Mouse (Mus musculus) intestine, embryonic 15.5 days (tissue): Measurements from ENCODE around the gene Slc22a5. TPM values are rescaled to one million over a fixed set of nuclear protein-coding genes. Genes with fewer than 3 reads are reported as not detected.
"Not testable (repeated sequence)": the region's sequence is repeated elsewhere in the genome, so short reads cannot be mapped to it uniquely, and the experiment has no call there.

Experiments used
- ATAC-seq: fragments of 200-750 bp; cut with Nextera tagmentation; 2 replicates; pipeline ENCODE4 v1.8.0; 2017; ENCODE audit warnings: moderate TSS enrichment, moderate library complexity
- H3K27ac ChIP-seq: fragments of 300-500 bp; sonication (generic); 2 replicates; pipeline ENCODE4 v1.5.1; 2015; ENCODE audit warnings: mild to moderate bottlenecking, inconsistent platforms
- H3K27me3 ChIP-seq: fragments of 300-500 bp; sonication (generic); replicated peaks from 2 replicates; pipeline ENCODE4 v1.6.1; 2015; ENCODE audit warnings: inconsistent platforms
- H3K36me3 ChIP-seq: fragments of 300-500 bp; sonication (generic); 2 replicates; pipeline ENCODE4 v1.6.1; 2015; ENCODE audit warnings: inconsistent platforms
- H3K4me1 ChIP-seq: fragments of 300-500 bp; sonication (generic); replicated peaks from 2 replicates; pipeline ENCODE4 v1.6.1; 2015; ENCODE audit warnings: inconsistent platforms
- H3K4me2 ChIP-seq: fragments of 300-500 bp; sonication (generic); replicated peaks from 2 replicates; pipeline ENCODE4 v1.6.1; 2015; ENCODE audit warnings: mild to moderate bottlenecking, inconsistent platforms
- H3K4me3 ChIP-seq: fragments of 300-500 bp; sonication (generic); replicated peaks from 2 replicates; pipeline ENCODE4 v1.5.1; 2015; ENCODE audit warnings: inconsistent platforms
- H3K9ac ChIP-seq: fragments of 300-500 bp; sonication (generic); 2 replicates; pipeline ENCODE4 v1.6.1; 2015; ENCODE audit warnings: inconsistent platforms
- H3K9me3 ChIP-seq: fragments of 300-500 bp; sonication (generic); 2 replicates; pipeline ENCODE4 v1.6.1; 2016; ENCODE audit warnings: inconsistent platforms
- WGBS: fragments of 180-500 bp; shearing (Covaris S2); methylation state at CpG from one replicate; pipeline ENCODE4 v1.1.7; 2015; 5-methylcytosine and 5-hydroxymethylcytosine counted together
- polyA plus RNA-seq: library from polyadenylated mRNA; unstranded; fragments of >200 nt; fragmentation: Nextera tagmentation; extraction: Ambion mirVana; gene quantifications from 2 replicates; pipeline ENCODE4 v1.2.1, GENCODE M21; 2015

Gene Slc22a5
- polyA plus RNA-seq, 1 experiment from 2014 or later = 10.5 TPM

DNA sequence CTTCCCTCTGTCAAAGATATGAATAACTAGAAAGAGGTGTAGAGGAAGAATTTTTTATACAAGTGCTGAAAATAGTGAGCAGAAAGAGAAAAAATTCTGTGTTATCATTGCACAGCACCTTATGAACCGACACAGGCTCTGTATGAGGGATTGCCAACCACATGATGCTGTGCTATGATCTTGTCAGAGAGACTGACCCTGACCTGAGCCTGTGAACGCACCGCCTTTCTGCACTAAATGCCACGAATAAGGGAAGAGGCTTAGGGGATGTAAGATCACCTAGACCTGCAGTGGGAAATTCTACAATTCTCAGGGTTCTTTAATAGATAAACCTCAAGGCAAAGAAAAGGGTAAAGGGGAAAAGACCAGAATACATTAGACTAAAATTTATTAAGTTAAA lies 15.0 kb downstream of the Slc22a5 start:
- Histone ChIP-seq H3K9ac (no peak overlapping the region), H3K4me3 (no peak overlapping the region), H3K27me3 (no peaks in the 10 kb centered on the region), H3K27ac (no peak overlapping the region), H3K4me1 (0 out of 2 replicates have a peak, but pooled peaks cover 2% of the 10 kb centered on the region), H3K9me3 (no peaks in the 10 kb centered on the region), H3K4me2 (no peak overlapping the region), H3K36me3 (no peaks in the 10 kb centered on the region)
- WGBS = 83% methylated on average over 4 of the region's 4 CpGs
- no peak for ATAC-seq

DNA sequence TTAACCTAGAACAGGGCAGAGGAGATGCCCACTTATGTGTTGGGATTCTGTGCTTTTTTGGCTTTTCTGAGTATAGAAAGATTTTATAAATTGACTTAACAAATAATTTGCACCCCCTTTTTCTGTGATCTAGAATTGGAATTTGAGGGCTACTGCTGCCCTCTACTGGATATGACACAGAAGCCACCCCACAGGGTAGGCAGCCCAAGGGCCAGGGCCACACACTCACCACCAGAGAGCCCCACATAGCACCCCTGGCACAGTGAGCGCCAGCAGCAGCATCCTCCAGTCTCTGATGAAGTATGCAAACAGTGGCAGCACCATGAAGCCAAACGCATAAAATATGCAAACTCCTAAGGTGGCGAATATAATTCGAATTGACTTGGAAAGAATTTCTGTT lies 16.8 kb downstream of the Slc22a5 start:
- H3K9ac ChIP-seq = no peak overlapping the region
- no peaks in the 10 kb centered on the region for H3K27me3 ChIP-seq
- no peak overlapping the region for H3K4me3 ChIP-seq
- no peak overlapping the region for H3K4me2 ChIP-seq
- 62% methylated on average over 4 of the region's 4 CpGs for WGBS
- no peak overlapping the region for H3K27ac ChIP-seq
- peak; percentile 71; the same call in 1 of the 2 replicates for ATAC-seq
- H3K9me3 ChIP-seq = no peaks in the 10 kb centered on the region
- 0 out of 2 replicates have a peak, but pooled peaks cover 2% of the 10 kb centered on the region for H3K4me1 ChIP-seq
- no peaks in the 10 kb centered on the region for H3K36me3 ChIP-seq

DNA sequence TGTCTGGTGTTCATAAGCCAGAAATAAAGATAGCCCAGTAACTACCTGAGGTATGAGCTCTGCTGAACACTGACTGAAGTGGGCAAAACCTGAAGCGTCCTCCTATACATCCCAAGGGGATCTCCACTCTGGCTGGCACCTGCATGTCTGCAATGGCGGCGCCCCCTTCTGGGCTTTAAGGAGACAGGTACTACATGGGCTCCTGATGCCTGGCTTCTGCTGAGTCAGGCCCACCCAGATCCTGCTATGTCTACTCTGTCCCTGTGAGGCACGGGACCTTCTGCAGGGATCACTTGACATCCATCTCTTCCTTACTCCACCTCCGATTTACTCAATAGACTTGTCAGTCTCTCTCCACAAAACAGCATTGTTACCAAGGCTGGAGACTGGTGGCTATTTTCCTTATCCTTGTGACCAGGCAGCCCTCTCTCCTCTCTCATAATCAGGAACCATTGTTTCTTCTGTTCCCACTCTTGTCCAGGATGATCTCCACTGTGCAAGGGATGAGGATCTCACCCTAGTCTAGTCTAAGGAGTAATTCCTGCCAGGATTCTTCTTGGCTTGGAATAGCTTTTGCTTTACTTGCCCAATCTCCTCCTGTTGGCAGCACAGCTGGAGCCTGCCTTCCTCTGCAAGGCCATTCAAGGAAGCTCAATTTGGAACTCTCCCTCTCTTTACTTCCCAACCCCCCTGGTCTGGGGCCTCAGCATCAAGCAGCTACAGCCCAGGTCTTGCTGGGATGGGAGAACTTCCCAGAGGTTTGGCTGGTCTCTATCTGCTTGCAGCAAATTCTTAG lies 17.4 kb downstream of the Slc22a5 start:
- 72% methylated on average over 5 of the region's 5 CpGs for WGBS
- H3K4me2 ChIP-seq, H3K4me1 ChIP-seq, H3K9me3 ChIP-seq, H3K9ac ChIP-seq, H3K36me3 ChIP-seq, H3K27me3 ChIP-seq, H3K27ac ChIP-seq, ATAC-seq, H3K4me3 ChIP-seq: not testable (repeated sequence)

DNA sequence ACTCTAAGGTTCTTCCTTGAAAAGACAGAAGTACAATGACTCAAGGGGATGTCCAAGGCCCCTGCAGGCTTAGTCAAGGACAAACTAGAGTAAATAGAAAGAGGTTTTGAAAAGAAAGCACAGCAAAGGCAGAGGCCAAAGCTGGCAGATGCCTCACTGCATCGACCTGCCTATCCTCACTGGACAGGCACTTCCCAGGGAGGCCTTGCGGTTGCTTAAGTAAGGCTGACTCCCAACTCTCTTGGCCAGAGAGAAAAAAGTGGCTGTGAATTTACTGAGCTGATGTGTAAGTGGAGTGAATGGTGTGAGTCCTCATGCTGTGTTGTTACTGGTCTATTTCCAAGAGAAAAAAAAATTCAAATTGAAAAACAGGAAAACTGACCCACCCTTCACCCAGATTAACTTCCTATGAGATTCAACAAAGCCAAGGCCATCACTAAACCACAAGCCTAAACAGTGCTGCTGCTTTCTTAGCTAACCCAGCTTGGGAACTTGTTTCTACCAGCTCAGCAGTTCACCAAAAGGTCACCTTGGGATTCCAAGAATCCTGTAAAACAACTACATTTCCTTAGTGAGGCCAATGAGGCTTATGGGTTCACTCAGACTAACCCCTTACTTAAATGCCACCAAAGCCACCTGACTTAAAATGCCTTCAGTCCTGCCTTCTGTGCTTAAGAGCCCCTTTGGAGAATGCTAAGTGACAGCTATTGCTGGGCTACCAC lies 19.5 kb downstream of the Slc22a5 start:
- Histone ChIP-seq H3K36me3 (no peaks in the 10 kb centered on the region), H3K9ac (no peak overlapping the region), H3K27me3 (no peaks in the 10 kb centered on the region), H3K4me2 (no peak overlapping the region), H3K4me1 (0 out of 2 replicates have a peak, but pooled peaks cover 2% of the 10 kb centered on the region), H3K9me3 (no peaks in the 10 kb centered on the region), H3K27ac (no peak overlapping the region), H3K4me3 (no peak overlapping the region)
- ATAC-seq = no peak
- WGBS = 89% methylated on average over 2 of the region's 2 CpGs

DNA sequence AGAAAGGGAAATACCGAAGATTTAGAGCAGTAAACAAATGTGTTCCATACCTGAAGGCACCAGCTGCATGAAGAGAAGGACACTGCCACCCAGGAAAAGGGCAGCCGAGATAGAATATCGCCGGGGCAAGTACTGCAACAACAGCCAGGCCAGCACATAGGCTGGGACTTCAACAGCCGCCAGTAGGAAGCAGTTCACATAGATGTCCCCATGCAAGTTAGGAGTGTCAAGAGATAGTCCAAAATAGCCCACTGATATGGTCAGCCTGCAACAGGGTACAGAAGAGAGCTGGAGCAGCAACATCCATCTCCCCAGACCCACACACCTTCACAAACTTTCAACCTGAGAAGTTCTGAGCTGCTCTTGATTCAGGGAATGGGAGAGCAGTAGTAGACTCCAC lies 22.3 kb downstream of the Slc22a5 start:
- H3K9me3 ChIP-seq = no peaks in the 10 kb centered on the region
- H3K9ac ChIP-seq = no peak overlapping the region
- H3K4me1 ChIP-seq = no peaks in the 10 kb centered on the region
- no peak overlapping the region for H3K4me3 ChIP-seq
- no peaks in the 10 kb centered on the region; the same call in 1 of the 2 replicates for H3K36me3 ChIP-seq
- WGBS = 93% methylated on average over 5 of the region's 5 CpGs
- no peak overlapping the region for H3K27ac ChIP-seq
- H3K27me3 ChIP-seq = no peaks in the 10 kb centered on the region
- ATAC-seq = no peak
- no peak overlapping the region for H3K4me2 ChIP-seq

DNA sequence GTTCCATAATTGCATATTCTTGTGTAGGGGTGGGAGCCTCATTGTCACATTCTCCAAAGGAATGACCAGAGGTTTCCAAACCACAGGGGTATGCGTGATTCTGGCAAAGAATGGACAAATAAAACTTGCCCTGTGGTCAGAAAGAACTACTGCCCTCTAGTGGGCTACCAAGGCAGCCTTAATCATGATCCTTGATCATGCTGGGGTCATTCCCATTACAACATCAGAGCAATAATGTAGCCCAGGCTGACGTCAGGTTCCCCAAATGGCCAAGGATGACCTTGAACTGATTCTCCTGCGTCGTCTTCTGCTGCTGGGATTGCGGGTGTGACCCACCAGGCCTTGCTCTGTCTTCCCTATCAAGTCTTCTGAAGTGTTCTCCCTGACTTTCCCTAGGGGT lies 23.1 kb downstream of the Slc22a5 start:
- H3K9ac ChIP-seq, H3K4me3 ChIP-seq, H3K9me3 ChIP-seq, H3K4me2 ChIP-seq, H3K36me3 ChIP-seq, H3K4me1 ChIP-seq, ATAC-seq, H3K27ac ChIP-seq, H3K27me3 ChIP-seq: not testable (repeated sequence)
- WGBS = 43% methylated on average over 5 of the region's 5 CpGs

DNA sequence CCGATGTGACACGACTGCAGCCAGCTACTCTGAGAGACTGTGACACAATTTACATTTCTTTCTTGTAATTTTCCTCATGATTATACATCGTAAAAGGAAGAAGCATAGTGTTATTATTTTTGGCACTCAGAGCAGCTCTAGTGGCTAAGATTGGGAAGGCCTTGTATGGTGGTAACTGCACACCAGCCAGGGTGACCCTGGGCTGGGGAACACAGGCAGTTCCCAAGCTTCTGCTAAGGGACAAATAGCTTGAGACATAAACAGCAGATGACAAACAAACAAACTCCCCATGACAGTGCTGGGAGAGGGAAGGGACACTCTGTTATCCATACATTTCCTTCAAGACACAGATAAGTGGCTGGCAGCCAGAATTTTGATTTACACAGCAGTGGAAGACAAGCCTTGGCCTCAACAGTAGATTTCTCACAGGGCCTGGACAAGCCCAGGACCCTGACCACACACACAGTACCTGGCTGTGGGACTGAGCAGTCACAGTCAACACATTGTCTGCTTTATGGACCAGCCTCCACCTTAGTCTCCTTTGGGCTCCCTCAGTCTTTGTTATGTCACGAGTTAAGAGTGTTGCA lies 26.6 kb downstream of the Slc22a5 start:
- H3K9me3 ChIP-seq, H3K9ac ChIP-seq, H3K27me3 ChIP-seq, H3K27ac ChIP-seq, H3K4me1 ChIP-seq, H3K4me3 ChIP-seq, H3K4me2 ChIP-seq, H3K36me3 ChIP-seq: not testable (repeated sequence)
- WGBS = 77% methylated on average over 2 of the region's 4 CpGs
- ATAC-seq = 0 out of 2 replicates have a peak, but pooled peaks have one; percentile 41

DNA sequence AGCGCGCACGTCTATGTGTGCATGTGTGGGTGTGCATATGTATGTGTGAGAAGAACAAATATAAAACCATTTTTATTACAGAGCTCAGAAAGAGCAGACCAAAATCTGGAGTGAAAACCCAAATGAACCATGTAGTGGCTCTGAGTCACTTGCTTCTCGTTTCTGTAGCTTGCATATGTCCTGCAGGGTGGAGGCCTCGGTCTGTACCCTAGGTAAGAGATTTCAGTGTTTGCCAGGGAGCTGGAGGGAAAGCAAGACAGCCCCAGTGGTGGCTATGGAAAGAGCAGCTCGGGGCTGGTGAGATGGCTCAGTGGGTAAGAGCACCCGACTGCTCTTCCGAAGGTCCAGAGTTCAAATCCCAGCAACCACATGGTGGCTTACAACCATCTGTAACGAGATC lies 30.5 kb downstream of the Slc22a5 start:
- not testable (repeated sequence) for H3K9me3 ChIP-seq, H3K4me3 ChIP-seq, H3K4me2 ChIP-seq, H3K27me3 ChIP-seq, H3K9ac ChIP-seq, H3K36me3 ChIP-seq, ATAC-seq, H3K4me1 ChIP-seq, H3K27ac ChIP-seq
- WGBS = 77% methylated on average over 8 of the region's 9 CpGs

DNA sequence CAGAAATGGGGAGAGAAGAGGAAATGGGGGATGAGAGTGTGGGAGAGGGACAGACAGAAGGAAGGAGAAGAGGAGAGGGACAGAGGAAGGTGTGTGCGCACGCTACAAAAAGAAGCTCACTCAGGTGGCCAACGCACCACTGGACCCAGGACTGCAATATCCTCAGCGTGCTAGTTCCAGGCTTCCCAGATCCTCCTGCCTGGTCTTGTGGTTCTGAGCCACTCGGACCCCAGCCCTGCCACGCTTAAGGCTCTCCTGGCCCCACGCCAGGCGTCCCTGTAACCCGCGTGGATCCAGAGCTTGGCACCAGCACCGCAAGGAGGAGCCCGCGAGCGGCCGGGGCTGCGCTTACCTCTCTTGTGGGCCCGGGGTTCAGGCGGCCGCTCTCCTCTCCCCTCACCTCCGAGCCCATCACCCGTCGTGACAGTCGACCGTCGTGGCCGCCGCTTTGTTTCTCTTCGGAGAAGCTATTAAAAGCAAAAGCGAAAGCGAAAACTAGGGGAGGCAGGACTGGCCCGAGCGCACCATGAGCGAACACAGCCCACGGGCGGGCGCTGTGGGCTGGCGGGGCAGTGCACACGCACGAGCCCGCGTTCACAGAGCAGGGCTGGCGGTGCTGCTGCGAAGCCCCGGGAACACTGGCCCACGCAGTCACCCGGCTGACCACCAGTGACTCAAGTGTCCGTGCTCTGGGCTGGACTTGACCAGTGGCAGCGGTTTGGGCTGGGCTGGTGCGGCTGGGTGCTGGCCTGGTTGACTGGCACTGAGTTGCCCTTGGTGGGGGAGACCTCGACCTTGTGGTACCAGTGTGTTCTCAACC lies 32.5 kb downstream of the Slc22a5 start, which contains the start of gene Gm12216:
Gm12216 (minus strand) TSS at position 496 of the 820 bp plus-strand sequence.
- WGBS = 10% methylated on average over 43 of the region's 50 CpGs
- H3K27ac ChIP-seq, H3K4me1 ChIP-seq, H3K36me3 ChIP-seq, H3K27me3 ChIP-seq, H3K9me3 ChIP-seq: not testable (repeated sequence)
- peak within 1 kb of the TSS; percentile 91 for H3K4me2 ChIP-seq
- peak within 1 kb of the TSS; percentile 70 for H3K9ac ChIP-seq
- peak; percentile 78 for ATAC-seq
- peak within 1 kb of the TSS; percentile 56 for H3K4me3 ChIP-seq

DNA sequence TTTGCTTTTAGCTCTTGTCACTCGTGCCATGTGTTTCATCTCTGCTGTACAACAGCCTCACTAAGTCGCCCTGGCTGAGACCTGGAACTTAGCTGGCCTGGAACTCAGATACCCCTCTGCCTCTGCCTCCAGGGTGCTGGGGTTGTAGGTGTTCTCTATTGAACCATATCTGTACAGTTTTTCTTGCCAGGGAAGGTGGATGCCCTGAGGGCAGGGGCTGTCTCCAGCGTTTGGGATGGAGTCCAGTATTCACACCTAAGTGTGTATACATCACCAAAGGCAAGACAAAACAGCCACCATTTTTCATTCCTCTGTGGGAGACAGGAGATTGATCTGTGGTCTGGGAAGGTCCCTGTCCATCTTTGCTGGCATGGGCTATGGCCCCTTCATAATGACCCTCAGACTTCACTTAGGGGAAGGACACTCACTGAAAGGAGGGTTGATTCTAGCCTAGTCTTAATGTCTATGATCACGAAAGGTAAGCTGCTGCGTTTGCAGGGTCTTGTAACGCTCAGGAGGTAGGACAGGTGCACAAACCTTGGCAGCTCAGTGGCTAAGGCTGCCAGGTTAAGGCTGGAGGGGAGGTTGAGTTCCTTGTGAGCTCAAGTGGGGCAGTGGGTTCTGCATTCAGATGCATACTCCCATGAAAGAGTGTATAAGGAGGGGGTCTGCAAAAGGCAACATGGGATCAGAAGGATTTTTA lies 33.3 kb downstream of the Slc22a5 start:
- no peaks in the 10 kb centered on the region for H3K27me3 ChIP-seq
- H3K4me1 ChIP-seq = peaks cover 7% of the 10 kb centered on the region; the same call in 1 of the 2 replicates
- no peaks in the 10 kb centered on the region for H3K9me3 ChIP-seq
- H3K4me3 ChIP-seq = no peak overlapping the region
- H3K36me3 ChIP-seq = no peaks in the 10 kb centered on the region
- no peak overlapping the region for H3K27ac ChIP-seq
- no peak for ATAC-seq
- 81% methylated on average over 6 of the region's 6 CpGs for WGBS
- peak overlapping the region; percentile 91 for H3K4me2 ChIP-seq
- no peak overlapping the region for H3K9ac ChIP-seq

DNA sequence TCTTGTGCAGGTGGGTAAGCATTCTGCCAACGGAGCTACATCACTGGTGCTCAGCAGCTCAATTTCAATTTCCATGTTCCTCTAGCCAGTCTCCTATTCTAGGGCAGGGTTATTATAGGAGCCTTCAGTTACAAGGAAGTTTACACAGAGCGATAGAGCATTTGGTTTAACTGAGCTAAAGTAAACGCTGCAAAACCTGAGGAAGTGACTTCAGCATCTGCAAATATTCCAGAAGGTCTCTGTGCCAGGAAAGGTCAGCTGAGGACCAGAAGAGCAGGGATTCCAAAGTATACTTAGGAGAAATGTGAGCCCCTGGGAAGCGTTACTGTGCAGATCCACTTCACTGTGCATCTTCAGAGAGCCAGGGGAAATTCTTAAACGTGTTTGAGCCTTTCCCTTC lies 37.8 kb downstream of the Slc22a5 start:
- no peak overlapping the region for H3K27ac ChIP-seq
- no peaks in the 10 kb centered on the region for H3K36me3 ChIP-seq
- ATAC-seq = no peak
- H3K9ac ChIP-seq = no peak overlapping the region
- no peak overlapping the region for H3K4me3 ChIP-seq
- H3K9me3 ChIP-seq = no peaks in the 10 kb centered on the region
- whole genome bisulfite sequencing = 7% methylated on average over 5 of the region's 5 CpGs
- H3K4me1 ChIP-seq = peaks cover 13% of the 10 kb centered on the region
- H3K27me3 ChIP-seq = no peaks in the 10 kb centered on the region
- H3K4me2 ChIP-seq = no peak overlapping the region
